Mouse (Mus musculus) spleen, adult 2 months (tissue): ENCODE results near the gene Timm29. TPM values are rescaled to one million over a fixed set of nuclear protein-coding genes. Genes with fewer than 3 reads are reported as not detected.

Source experiments
- DNase-seq, 2 experiments: peaks; one replicate each; pipeline versions ENCODE4 v3.0.0 to v3.0.0-alpha.2; 2012 to 2021; ENCODE audit warnings: low spot score in 2 of 2, low read depth in 1 of 2
- H3K27ac ChIP-seq: fragments of 200-500 bp; 2 replicates; pipeline ENCODE4 v1.5.1; 2012; ENCODE audit warnings: low read length, inconsistent platforms; ENCODE audit not compliant: insufficient read depth
- H3K27me3 ChIP-seq: fragments of 200-500 bp; 2 replicates; pipeline ENCODE4 v1.6.1; 2012; ENCODE audit warnings: mild to moderate bottlenecking, moderate library complexity, low read length, inconsistent platforms; ENCODE audit not compliant: control insufficient read depth, insufficient read depth
- H3K36me3 ChIP-seq: fragments of 200-500 bp; 2 replicates; pipeline ENCODE4 v1.6.1; 2012; ENCODE audit warnings: mild to moderate bottlenecking, low read length, inconsistent platforms; ENCODE audit not compliant: control insufficient read depth, insufficient read depth
- H3K4me1 ChIP-seq: fragments of 200-500 bp; 2 replicates; pipeline ENCODE4 v1.6.1; 2011; ENCODE audit warnings: inconsistent platforms; ENCODE audit not compliant: control insufficient read depth, insufficient read depth, insufficient read length
- H3K4me3 ChIP-seq: fragments of 200-500 bp; 2 replicates; pipeline ENCODE4 v1.5.1; 2011; ENCODE audit warnings: mild to moderate bottlenecking, inconsistent platforms; ENCODE audit not compliant: insufficient read depth, insufficient read length; ENCODE audit errors: extremely low read depth
- CTCF ChIP-seq: fragments of 200-500 bp; IDR thresholded peaks from 2 replicates; pipeline ENCODE4 v1.5.1; 2011; ENCODE audit warnings: mild to moderate bottlenecking, inconsistent platforms; ENCODE audit not compliant: insufficient read depth, insufficient read length, insufficient replicate concordance; ENCODE audit errors: extremely low read depth
- POLR2A ChIP-seq: fragments of 200-500 bp; IDR thresholded peaks from 2 replicates; pipeline ENCODE4 v1.6.1; 2011; ENCODE audit warnings: low read depth, low read length, inconsistent platforms
- WGBS: fragments of 180-500 bp; shearing (Covaris S2); methylation state at CpG from one replicate; pipeline ENCODE4 v1.1.7; 2018; 5-methylcytosine and 5-hydroxymethylcytosine counted together
- polyA plus RNA-seq: library from polyadenylated mRNA; depleted of rRNA; stranded (reverse); fragments of >200 nt; gene quantifications from 2 replicates; pipeline ENCODE4 v1.2.3, GENCODE M21; 2012; rRNA removed

Timm29 gene
- polyA plus RNA-seq, 1 experiment = 14.9 TPM

- Histone ChIP-seq H3K27ac (peak overlapping the region; percentile 49), H3K4me1 (peaks cover 20% of the 10 kb centered on the region; the same call in 1 of the 2 replicates), H3K36me3 (no peaks in the 10 kb centered on the region), H3K4me3 (no peak overlapping the region), H3K27me3 (no peaks in the 10 kb centered on the region)
- TF ChIP-seq CTCF (no peak), POLR2A (no peak)
- 32% methylated on average over 5 of the region's 5 CpGs for WGBS
- DNase-seq = peak in 1 of 2 experiments; percentile 32
Observed at GRCm38 (mm10) chr9:21627145-21627795, 34.7 kb downstream of the Timm29 start.

GRCm38 (mm10) chr9:21630673-21631072 is 38.2 kb downstream of the Timm29 start:
- peaks cover 9% of the 10 kb centered on the region; the same call in 1 of the 2 replicates for H3K4me1 ChIP-seq
- peak in 1 of 2 experiments; percentile 38 for DNase-seq
- H3K36me3 ChIP-seq = peaks cover 7% of the 10 kb centered on the region
- no peak overlapping the region for H3K27ac ChIP-seq
- H3K4me3 ChIP-seq = no peak overlapping the region
- no peak for TF ChIP-seq POLR2A
- TF ChIP-seq CTCF = no peak
- 66% methylated on average over 3 of the region's 3 CpGs for WGBS
- H3K27me3 ChIP-seq = no peaks in the 10 kb centered on the region

- H3K27me3 ChIP-seq = no peaks in the 10 kb centered on the region
- 91% methylated on average over 3 of the region's 3 CpGs for WGBS
- no peak for DNase-seq
- no peak overlapping the region for H3K27ac ChIP-seq
- H3K4me1 ChIP-seq = no peaks in the 10 kb centered on the region
- H3K4me3 ChIP-seq = no peak overlapping the region
- H3K36me3 ChIP-seq = peaks cover 24% of the 10 kb centered on the region
- no peak for TF ChIP-seq CTCF
- TF ChIP-seq POLR2A = no peak
Observed at GRCm38 (mm10) chr9:21633106-21633505, 40.6 kb downstream of the Timm29 start.

- Histone ChIP-seq H3K36me3 (peaks cover 41% of the 10 kb centered on the region), H3K27ac (no peak overlapping the region), H3K27me3 (no peaks in the 10 kb centered on the region), H3K4me3 (no peak overlapping the region), H3K4me1 (no peaks in the 10 kb centered on the region)
- no peak for DNase-seq
- TF ChIP-seq CTCF (no peak), POLR2A (no peak)
- 91% methylated on average over 7 of the region's 7 CpGs for WGBS
Observed at GRCm38 (mm10) chr9:21635639-21636038, 43.1 kb downstream of the Timm29 start.

GRCm38 (mm10) chr9:21639031-21639430 is 46.5 kb downstream of the Timm29 start:
- TF ChIP-seq CTCF (no peak), POLR2A (no peak)
- DNase-seq = no peak
- Histone ChIP-seq H3K36me3 (peaks cover 60% of the 10 kb centered on the region), H3K4me3 (no peak overlapping the region), H3K27me3 (no peaks in the 10 kb centered on the region), H3K4me1 (no peaks in the 10 kb centered on the region), H3K27ac (no peak overlapping the region)
- 96% methylated on average over 11 of the region's 11 CpGs for WGBS

Other genes with a start within 250 kb of the Timm29 start
- gene Ilf3, start 224.9 kb upstream of the Timm29 start, polyA plus RNA-seq = 54.2 and 59.6 TPM in 2 replicates
- 38.7 and 63.6 TPM in 2 replicates for gene Qtrt1, start 180.9 kb upstream of the Timm29 start, polyA plus RNA-seq
- gene Dnm2, start 167.8 kb upstream of the Timm29 start, polyA plus RNA-seq = 223 and 245 TPM in 2 replicates
- 10.5 and 13.5 TPM in 2 replicates for gene Tmed1, start 82.5 kb upstream of the Timm29 start, polyA plus RNA-seq
- gene AB124611, start 66.5 kb upstream of the Timm29 start, polyA plus RNA-seq = 69.1 and 79.0 TPM in 2 replicates
- 59.3 and 87.8 TPM in 2 replicates for gene Carm1, start 45.8 kb upstream of the Timm29 start, polyA plus RNA-seq
- gene Yipf2, start 106 bp downstream of the Timm29 start, polyA plus RNA-seq = 22.0 and 29.0 TPM in 2 replicates
- gene Smarca4, start 23.4 kb downstream of the Timm29 start, polyA plus RNA-seq = 30.2 and 44.3 TPM in 2 replicates
- gene Ldlr, start 130.8 kb downstream of the Timm29 start, polyA plus RNA-seq = 19.4 and 23.6 TPM in 2 replicates
- gene Spc24, start 167.6 kb downstream of the Timm29 start, polyA plus RNA-seq = 9.0 and 11.6 TPM in 2 replicates
- gene Kank2, start 206.0 kb downstream of the Timm29 start, polyA plus RNA-seq = 15.4 and 19.8 TPM in 2 replicates
- gene Angptl8, start 242.8 kb downstream of the Timm29 start, polyA plus RNA-seq = 0.60 and 1.3 TPM in 2 replicates